Mouse (Mus musculus): ENCODE data around the gene Zfp618. TPM values are rescaled to one million over a fixed set of nuclear protein-coding genes. Genes with fewer than 3 reads are reported as not detected.

Gene Zfp618
- polyA plus RNA-seq, 1 experiment from 2014 or later, result 23.9 TPM

- peaks cover 74% of the 10 kb centered on the region for H3K36me3 ChIP-seq
- DNase-seq (ENCODE audit: low spot score), result no peak
- 91% methylated on average over 11 of the region's 11 CpGs for WGBS
- no peaks in the 10 kb centered on the region for H3K4me1 ChIP-seq
- H3K27me3 ChIP-seq (ENCODE audit: low read depth, poor library complexity, severe bottlenecking), result no peaks in the 10 kb centered on the region
- no peak overlapping the region for H3K27ac ChIP-seq (replicated peaks)
- no peak overlapping the region for H3K4me3 ChIP-seq
- no peaks in the 10 kb centered on the region for H3K9me3 ChIP-seq (replicated peaks)
Observed at GRCm38 (mm10) chr4:63100478-63100877, 135.1 kb downstream of the Zfp618 start.

- peaks cover 75% of the 10 kb centered on the region for H3K36me3 ChIP-seq
Observed at GRCm38 (mm10) chr4:63102025-63102424, 136.7 kb downstream of the Zfp618 start.

GRCm38 (mm10) chr4:63105651-63106050 lies 140.3 kb downstream of the Zfp618 start:
- Histone ChIP-seq H3K4me1 (no peaks in the 10 kb centered on the region), H3K4me3 (no peak overlapping the region), H3K9me3 (replicated peaks) (no peaks in the 10 kb centered on the region), H3K27me3 (ENCODE audit: low read depth, poor library complexity, severe bottlenecking) (no peaks in the 10 kb centered on the region), H3K36me3 (peaks cover 66% of the 10 kb centered on the region), H3K27ac (replicated peaks) (no peak overlapping the region)
- DNase-seq (ENCODE audit: low spot score), result no peak
- 98% methylated on average over 8 of the region's 8 CpGs for WGBS

More at GRCm38 (mm10) chr4:63102025-63102424, 136.7 kb downstream of the Zfp618 start:
- WGBS, result 87% methylated on average over 4 of the region's 4 CpGs
- Histone ChIP-seq H3K4me3 (no peak overlapping the region), H3K9me3 (replicated peaks) (no peaks in the 10 kb centered on the region), H3K27me3 (ENCODE audit: low read depth, poor library complexity, severe bottlenecking) (no peaks in the 10 kb centered on the region), H3K4me1 (no peaks in the 10 kb centered on the region), H3K27ac (replicated peaks) (no peak overlapping the region)
- DNase-seq (ENCODE audit: low spot score), result no peak

GRCm38 (mm10) chr4:63118639-63119437 lies 153.5 kb downstream of the Zfp618 start:
- Histone ChIP-seq H3K9me3 (replicated peaks) (peaks cover 4% of the 10 kb centered on the region; the same call in 1 of the 2 replicates), H3K4me3 (no peak overlapping the region), H3K27me3 (ENCODE audit: low read depth, poor library complexity, severe bottlenecking) (peaks cover 39% of the 10 kb centered on the region), H3K36me3 (peaks cover 72% of the 10 kb centered on the region), H3K4me1 (no peaks in the 10 kb centered on the region), H3K27ac (replicated peaks) (no peak overlapping the region)
- DNase-seq (ENCODE audit: low spot score), result peak; percentile 74
- 89% methylated on average over 5 of the region's 5 CpGs for WGBS

- H3K36me3 ChIP-seq, result peaks cover 40% of the 10 kb centered on the region
- H3K27me3 ChIP-seq (ENCODE audit: low read depth, poor library complexity, severe bottlenecking), result peaks cover 63% of the 10 kb centered on the region
- WGBS, result 27% methylated on average over 8 of the region's 8 CpGs
- peaks cover 14% of the 10 kb centered on the region for H3K4me1 ChIP-seq
- no peak overlapping the region for H3K4me3 ChIP-seq
- peak; percentile 50 for DNase-seq (ENCODE audit: low spot score)
- H3K9me3 ChIP-seq (replicated peaks), result peaks cover 4% of the 10 kb centered on the region; the same call in 1 of the 2 replicates
- H3K27ac ChIP-seq (replicated peaks), result no peak overlapping the region
Observed at GRCm38 (mm10) chr4:63124861-63125466, 159.6 kb downstream of the Zfp618 start.

GRCm38 (mm10) chr4:63129891-63130624 lies 164.7 kb downstream of the Zfp618 start:
- Histone ChIP-seq H3K36me3 (peaks cover 52% of the 10 kb centered on the region), H3K4me3 (no peak overlapping the region)
- 95% methylated on average over 5 of the region's 5 CpGs for WGBS

GRCm38 (mm10) chr4:63147268-63147667 lies 181.9 kb downstream of the Zfp618 start:
- 91% methylated on average over 6 of the region's 6 CpGs for WGBS
- no peaks in the 10 kb centered on the region for H3K36me3 ChIP-seq
- no peak for DNase-seq (ENCODE audit: low spot score)
- H3K4me3 ChIP-seq, result no peak overlapping the region
- no peaks in the 10 kb centered on the region for H3K4me1 ChIP-seq
- H3K27ac ChIP-seq (replicated peaks), result no peak overlapping the region
- H3K27me3 ChIP-seq (ENCODE audit: low read depth, poor library complexity, severe bottlenecking), result no peaks in the 10 kb centered on the region
- H3K9me3 ChIP-seq (replicated peaks), result 0 out of 2 replicates have a peak, but pooled peaks cover 4% of the 10 kb centered on the region

More at GRCm38 (mm10) chr4:63129891-63130624, 164.7 kb downstream of the Zfp618 start:
- Histone ChIP-seq H3K9me3 (replicated peaks) (no peaks in the 10 kb centered on the region), H3K27me3 (ENCODE audit: low read depth, poor library complexity, severe bottlenecking) (peaks cover 28% of the 10 kb centered on the region), H3K27ac (replicated peaks) (no peak overlapping the region), H3K4me1 (peaks cover 3% of the 10 kb centered on the region)
- DNase-seq (ENCODE audit: low spot score), result no peak

GRCm38 (mm10) chr4:63151127-63151526 lies 185.8 kb downstream of the Zfp618 start:
- Histone ChIP-seq H3K27me3 (ENCODE audit: low read depth, poor library complexity, severe bottlenecking) (no peaks in the 10 kb centered on the region), H3K9me3 (replicated peaks) (0 out of 2 replicates have a peak, but pooled peaks cover 4% of the 10 kb centered on the region), H3K4me1 (no peaks in the 10 kb centered on the region), H3K27ac (replicated peaks) (no peak overlapping the region), H3K4me3 (no peak overlapping the region), H3K36me3 (no peaks in the 10 kb centered on the region)
- DNase-seq (ENCODE audit: low spot score), result no peak
- WGBS, result 89% methylated on average over 6 of the region's 6 CpGs

GRCm38 (mm10) chr4:63154028-63154427 lies 188.7 kb downstream of the Zfp618 start:
- no peak for DNase-seq (ENCODE audit: low spot score)
- H3K9me3 ChIP-seq (replicated peaks), result no peaks in the 10 kb centered on the region
- WGBS, result 64% methylated on average over 4 of the region's 4 CpGs
- H3K27ac ChIP-seq (replicated peaks), result no peak overlapping the region
- H3K4me3 ChIP-seq, result no peak overlapping the region
- H3K4me1 ChIP-seq, result no peaks in the 10 kb centered on the region
- no peaks in the 10 kb centered on the region for H3K27me3 ChIP-seq (ENCODE audit: low read depth, poor library complexity, severe bottlenecking)
- H3K36me3 ChIP-seq, result no peaks in the 10 kb centered on the region

- DNase-seq (ENCODE audit: low spot score), result no peak
- Histone ChIP-seq H3K27me3 (ENCODE audit: low read depth, poor library complexity, severe bottlenecking) (no peaks in the 10 kb centered on the region), H3K9me3 (replicated peaks) (no peaks in the 10 kb centered on the region), H3K36me3 (no peaks in the 10 kb centered on the region), H3K4me3 (no peak within 1 kb of the TSS), H3K27ac (replicated peaks) (no peak within 1 kb of the TSS), H3K4me1 (no peaks in the 10 kb centered on the region)
- WGBS, result 66% methylated on average over 5 of the region's 5 CpGs
Observed at GRCm38 (mm10) chr4:63154699-63155098, 189.3 kb downstream of the Zfp618 start, which contains the start of gene Ambp. Gene Ambp, minus strand, starts transcription at chr4:63154799.

GRCm38 (mm10) chr4:63155596-63155995 lies 190.2 kb downstream of the Zfp618 start:
- no peaks in the 10 kb centered on the region for H3K36me3 ChIP-seq
- no peaks in the 10 kb centered on the region for H3K27me3 ChIP-seq (ENCODE audit: low read depth, poor library complexity, severe bottlenecking)
- H3K4me1 ChIP-seq, result no peaks in the 10 kb centered on the region
- WGBS, result 59% methylated on average over 2 of the region's 2 CpGs
- no peaks in the 10 kb centered on the region for H3K9me3 ChIP-seq (replicated peaks)
- DNase-seq (ENCODE audit: low spot score), result no peak
- H3K27ac ChIP-seq (replicated peaks), result no peak overlapping the region
- no peak overlapping the region for H3K4me3 ChIP-seq

GRCm38 (mm10) chr4:63156726-63157634 lies 191.6 kb downstream of the Zfp618 start:
- no peaks in the 10 kb centered on the region for H3K9me3 ChIP-seq (replicated peaks)
- no peaks in the 10 kb centered on the region for H3K4me1 ChIP-seq
- WGBS, result 71% methylated on average over 8 of the region's 8 CpGs
- H3K27me3 ChIP-seq (ENCODE audit: low read depth, poor library complexity, severe bottlenecking), result no peaks in the 10 kb centered on the region
- no peak for DNase-seq (ENCODE audit: low spot score)
- no peak overlapping the region for H3K4me3 ChIP-seq
- no peaks in the 10 kb centered on the region for H3K36me3 ChIP-seq
- H3K27ac ChIP-seq (replicated peaks), result no peak overlapping the region

Data from midbrain, embryonic 10.5 days (tissue).